Mouse (Mus musculus): ENCODE results near the gene Ppp1r16b. TPM values are rescaled to one million over a fixed set of nuclear protein-coding genes. Genes with fewer than 3 reads are reported as not detected.
A peak's percentile ranks its signal among the peaks of the same experiment; 100 is the strongest.

The Ppp1r16b gene
- polyA plus RNA-seq, 1 experiment from 2014 or later, result 6.0 TPM

- no peak overlapping the region for H3K4me2 ChIP-seq (replicated peaks; ENCODE audit: low read depth, low read length)
- no peaks in the 10 kb centered on the region for H3K27me3 ChIP-seq (ENCODE audit: control insufficient read depth, insufficient read depth, low read length)
- no peaks in the 10 kb centered on the region for H3K36me3 ChIP-seq (ENCODE audit: control insufficient read depth, insufficient read depth, low read length)
- no peaks in the 10 kb centered on the region for H3K9me3 ChIP-seq (ENCODE audit: control insufficient read depth, low read depth, low read length)
- WGBS, result 42% methylated on average over 6 of the region's 6 CpGs
- peaks cover 3% of the 10 kb centered on the region; the same call in 1 of the 2 replicates for H3K4me1 ChIP-seq (ENCODE audit: control insufficient read depth, insufficient read depth, low read length)
- ATAC-seq (ENCODE audit: insufficient number of reproducible peaks, insufficient read depth, low FRiP score, low read depth), result no peak
- no peak overlapping the region for H3K9ac ChIP-seq (replicated peaks; ENCODE audit: low read depth, low read length)
- no peak overlapping the region for H3K27ac ChIP-seq (ENCODE audit: low read length)
- no peak overlapping the region for H3K4me3 ChIP-seq (ENCODE audit: low read depth, low read length)
Observed at GRCm38 (mm10) chr2:158658822-158659221, 6.4 kb upstream of the Ppp1r16b start.

GRCm38 (mm10) chr2:158659346-158659745 is 5.9 kb upstream of the Ppp1r16b start:
- Histone ChIP-seq H3K9me3 (ENCODE audit: control insufficient read depth, low read depth, low read length) (no peaks in the 10 kb centered on the region), H3K27ac (ENCODE audit: low read length) (no peak overlapping the region), H3K27me3 (ENCODE audit: control insufficient read depth, insufficient read depth, low read length) (no peaks in the 10 kb centered on the region), H3K4me1 (ENCODE audit: control insufficient read depth, insufficient read depth, low read length) (peaks cover 3% of the 10 kb centered on the region; the same call in 1 of the 2 replicates), H3K36me3 (ENCODE audit: control insufficient read depth, insufficient read depth, low read length) (no peaks in the 10 kb centered on the region), H3K4me2 (replicated peaks; ENCODE audit: low read depth, low read length) (no peak overlapping the region), H3K9ac (replicated peaks; ENCODE audit: low read depth, low read length) (no peak overlapping the region), H3K4me3 (ENCODE audit: low read depth, low read length) (no peak overlapping the region)
- no peak for ATAC-seq (ENCODE audit: insufficient number of reproducible peaks, insufficient read depth, low FRiP score, low read depth)
- 62% methylated on average over 3 of the region's 3 CpGs for WGBS

GRCm38 (mm10) chr2:158666071-158666800 is 1.0 kb downstream of the Ppp1r16b start:
- Histone ChIP-seq H3K27ac (ENCODE audit: low read length) (no peak overlapping the region), H3K4me2 (replicated peaks; ENCODE audit: low read depth, low read length) (no peak overlapping the region), H3K4me3 (ENCODE audit: low read depth, low read length) (no peak overlapping the region), H3K9ac (replicated peaks; ENCODE audit: low read depth, low read length) (no peak overlapping the region), H3K9me3 (ENCODE audit: control insufficient read depth, low read depth, low read length) (no peaks in the 10 kb centered on the region), H3K4me1 (ENCODE audit: control insufficient read depth, insufficient read depth, low read length) (peaks cover 12% of the 10 kb centered on the region; the same call in 1 of the 2 replicates), H3K27me3 (ENCODE audit: control insufficient read depth, insufficient read depth, low read length) (peaks cover 25% of the 10 kb centered on the region), H3K36me3 (ENCODE audit: control insufficient read depth, insufficient read depth, low read length) (no peaks in the 10 kb centered on the region)
- 52% methylated on average over 13 of the region's 13 CpGs for WGBS
- no peak for ATAC-seq (ENCODE audit: insufficient number of reproducible peaks, insufficient read depth, low FRiP score, low read depth)

- Histone ChIP-seq H3K9ac (replicated peaks; ENCODE audit: low read depth, low read length) (peak overlapping the region; percentile 14; the same call in 1 of the 2 replicates), H3K9me3 (ENCODE audit: control insufficient read depth, low read depth, low read length) (no peaks in the 10 kb centered on the region), H3K4me3 (ENCODE audit: low read depth, low read length) (peak overlapping the region; percentile 52), H3K27ac (ENCODE audit: low read length) (no peak overlapping the region), H3K27me3 (ENCODE audit: control insufficient read depth, insufficient read depth, low read length) (peaks cover 25% of the 10 kb centered on the region), H3K36me3 (ENCODE audit: control insufficient read depth, insufficient read depth, low read length) (no peaks in the 10 kb centered on the region), H3K4me1 (ENCODE audit: control insufficient read depth, insufficient read depth, low read length) (peaks cover 12% of the 10 kb centered on the region; the same call in 1 of the 2 replicates), H3K4me2 (replicated peaks; ENCODE audit: low read depth, low read length) (peak overlapping the region; percentile 87)
- peak; percentile 44 for ATAC-seq (ENCODE audit: insufficient number of reproducible peaks, insufficient read depth, low FRiP score, low read depth)
- WGBS, result 1% methylated on average over 47 of the region's 47 CpGs
Observed at GRCm38 (mm10) chr2:158667022-158667670, 1.9 kb downstream of the Ppp1r16b start.

- peak overlapping the region; percentile 14; the same call in 1 of the 2 replicates for H3K9ac ChIP-seq (replicated peaks; ENCODE audit: low read depth, low read length)
- ATAC-seq (ENCODE audit: insufficient number of reproducible peaks, insufficient read depth, low FRiP score, low read depth), result 0 out of 2 replicates have a peak, but pooled peaks have one; percentile 11
- H3K4me1 ChIP-seq (ENCODE audit: control insufficient read depth, insufficient read depth, low read length), result peaks cover 12% of the 10 kb centered on the region; the same call in 1 of the 2 replicates
- no peak overlapping the region for H3K27ac ChIP-seq (ENCODE audit: low read length)
- H3K4me2 ChIP-seq (replicated peaks; ENCODE audit: low read depth, low read length), result peak overlapping the region; percentile 87
- peak overlapping the region; percentile 52 for H3K4me3 ChIP-seq (ENCODE audit: low read depth, low read length)
- no peaks in the 10 kb centered on the region for H3K36me3 ChIP-seq (ENCODE audit: control insufficient read depth, insufficient read depth, low read length)
- H3K9me3 ChIP-seq (ENCODE audit: control insufficient read depth, low read depth, low read length), result no peaks in the 10 kb centered on the region
- H3K27me3 ChIP-seq (ENCODE audit: control insufficient read depth, insufficient read depth, low read length), result peaks cover 25% of the 10 kb centered on the region
- WGBS, result 0% methylated on average over 50 of the region's 54 CpGs
Observed at GRCm38 (mm10) chr2:158667671-158668432, 2.7 kb downstream of the Ppp1r16b start.

- Histone ChIP-seq H3K4me2 (replicated peaks; ENCODE audit: low read depth, low read length) (peak overlapping the region; percentile 87), H3K27ac (ENCODE audit: low read length) (no peak overlapping the region), H3K4me3 (ENCODE audit: low read depth, low read length) (peak overlapping the region; percentile 52), H3K9ac (replicated peaks; ENCODE audit: low read depth, low read length) (no peak overlapping the region), H3K4me1 (ENCODE audit: control insufficient read depth, insufficient read depth, low read length) (peaks cover 15% of the 10 kb centered on the region; the same call in 1 of the 2 replicates), H3K9me3 (ENCODE audit: control insufficient read depth, low read depth, low read length) (no peaks in the 10 kb centered on the region), H3K36me3 (ENCODE audit: control insufficient read depth, insufficient read depth, low read length) (no peaks in the 10 kb centered on the region), H3K27me3 (ENCODE audit: control insufficient read depth, insufficient read depth, low read length) (peaks cover 25% of the 10 kb centered on the region)
- WGBS, result 12% methylated on average over 23 of the region's 23 CpGs
- ATAC-seq (ENCODE audit: insufficient number of reproducible peaks, insufficient read depth, low FRiP score, low read depth), result no peak
Observed at GRCm38 (mm10) chr2:158668433-158669010, 3.3 kb downstream of the Ppp1r16b start.

GRCm38 (mm10) chr2:158669199-158670195 is 4.3 kb downstream of the Ppp1r16b start:
- Histone ChIP-seq H3K9ac (replicated peaks; ENCODE audit: low read depth, low read length) (no peak overlapping the region), H3K4me2 (replicated peaks; ENCODE audit: low read depth, low read length) (no peak overlapping the region), H3K4me1 (ENCODE audit: control insufficient read depth, insufficient read depth, low read length) (peaks cover 17% of the 10 kb centered on the region; the same call in 1 of the 2 replicates), H3K9me3 (ENCODE audit: control insufficient read depth, low read depth, low read length) (no peaks in the 10 kb centered on the region), H3K36me3 (ENCODE audit: control insufficient read depth, insufficient read depth, low read length) (no peaks in the 10 kb centered on the region), H3K27ac (ENCODE audit: low read length) (no peak overlapping the region), H3K4me3 (ENCODE audit: low read depth, low read length) (no peak overlapping the region; the same call in 1 of the 2 replicates), H3K27me3 (ENCODE audit: control insufficient read depth, insufficient read depth, low read length) (peaks cover 25% of the 10 kb centered on the region)
- 61% methylated on average over 13 of the region's 13 CpGs for WGBS
- no peak for ATAC-seq (ENCODE audit: insufficient number of reproducible peaks, insufficient read depth, low FRiP score, low read depth)

Data from stomach, embryonic 14.5 days (tissue).